Mouse (Mus musculus) bone marrow macrophage, adult 2 months (primary cell): ENCODE results near the gene Pofut2. TPM values are rescaled to one million over a fixed set of nuclear protein-coding genes. Genes with fewer than 3 reads are reported as not detected.
A peak's percentile ranks its signal among the peaks of the same experiment; 100 is the strongest.

ENCODE experiments used
- H3K27ac ChIP-seq: 2 replicates; pipeline ENCODE4 v1.5.1; 2012; ENCODE audit warnings: low read depth, low read length; ENCODE audit not compliant: insufficient read depth
- H3K4me1 ChIP-seq: 2 replicates; pipeline ENCODE4 v1.6.1; 2012; ENCODE audit warnings: low read length; ENCODE audit not compliant: control insufficient read depth, insufficient read depth
- H3K4me3 ChIP-seq: 2 replicates; pipeline ENCODE4 v1.5.1; 2012; ENCODE audit warnings: mild to moderate bottlenecking, low read length, moderate library complexity; ENCODE audit not compliant: insufficient read depth
- CTCF ChIP-seq: IDR thresholded peaks from 2 replicates; pipeline ENCODE4 v1.5.1; 2012; ENCODE audit warnings: low read depth, mild to moderate bottlenecking, low read length, moderate library complexity
- POLR2A ChIP-seq: IDR thresholded peaks from 2 replicates; pipeline ENCODE4 v1.6.1; 2012; ENCODE audit warnings: mild to moderate bottlenecking, low read depth, low read length, borderline replicate concordance
- polyA plus RNA-seq: library from polyadenylated mRNA; stranded (reverse); fragments of >200 nt; gene quantifications from 2 replicates; pipeline ENCODE4 v1.2.4, GENCODE M21; 2012; ENCODE audit not compliant: missing spikeins, insufficient read depth, insufficient read length

Pofut2 gene
- polyA plus RNA-seq, 1 experiment, result 44.5 TPM

- no peaks in the 10 kb centered on the region for H3K4me1 ChIP-seq
- no peak overlapping the region for H3K27ac ChIP-seq
- no peak overlapping the region for H3K4me3 ChIP-seq
- TF ChIP-seq POLR2A (no peak), CTCF (no peak)
These were observed 15.4 kb upstream of the Pofut2 start for GRCm38 (mm10) chr10:77243572-77244161.

DNA sequence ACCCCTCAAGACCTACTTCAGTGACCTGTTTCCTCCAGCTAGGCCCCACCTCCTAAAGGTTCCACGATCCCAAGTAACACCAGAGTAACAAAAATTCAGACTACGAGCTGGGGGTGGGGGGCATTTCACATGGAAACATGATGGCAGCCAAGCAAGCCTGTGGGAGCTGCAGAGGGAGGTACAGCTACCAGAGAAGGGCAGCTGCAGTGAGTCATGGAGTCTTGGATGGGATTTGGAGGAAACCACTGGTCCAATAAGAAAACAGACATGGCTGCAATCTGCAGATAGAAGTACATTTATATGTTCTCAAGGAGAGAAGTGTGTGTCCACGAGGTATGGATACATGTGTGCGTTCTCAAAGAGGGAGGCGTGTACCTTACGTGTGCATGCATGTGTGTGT lies 14.2 kb upstream of the Pofut2 start:
- Histone ChIP-seq H3K4me3 (no peak overlapping the region), H3K27ac (no peak overlapping the region), H3K4me1 (no peaks in the 10 kb centered on the region)
- no peak for TF ChIP-seq CTCF
- no peak for TF ChIP-seq POLR2A

DNA sequence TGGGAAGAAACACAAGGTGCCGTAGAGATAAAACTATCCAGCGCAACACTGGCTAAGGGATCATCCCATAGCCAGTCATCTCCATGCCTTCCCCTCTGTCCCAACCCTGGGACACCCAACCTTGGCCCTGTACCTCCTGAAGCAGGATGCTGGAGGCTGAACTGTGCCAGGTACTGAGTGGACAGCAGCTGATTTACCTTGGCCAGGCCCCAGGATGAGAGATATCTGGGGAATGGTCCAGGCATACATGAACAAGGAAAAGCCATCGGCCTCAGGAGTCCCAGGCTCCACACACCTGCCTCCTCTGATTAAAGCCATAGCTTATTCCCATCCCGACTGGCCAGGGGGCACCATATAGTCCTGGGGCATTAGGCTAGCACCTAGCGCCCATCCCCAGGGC lies 12.0 kb upstream of the Pofut2 start:
- Histone ChIP-seq H3K27ac (no peak overlapping the region), H3K4me1 (peaks cover 13% of the 10 kb centered on the region), H3K4me3 (no peak overlapping the region)
- no peak for TF ChIP-seq POLR2A
- TF ChIP-seq CTCF, result no peak

DNA sequence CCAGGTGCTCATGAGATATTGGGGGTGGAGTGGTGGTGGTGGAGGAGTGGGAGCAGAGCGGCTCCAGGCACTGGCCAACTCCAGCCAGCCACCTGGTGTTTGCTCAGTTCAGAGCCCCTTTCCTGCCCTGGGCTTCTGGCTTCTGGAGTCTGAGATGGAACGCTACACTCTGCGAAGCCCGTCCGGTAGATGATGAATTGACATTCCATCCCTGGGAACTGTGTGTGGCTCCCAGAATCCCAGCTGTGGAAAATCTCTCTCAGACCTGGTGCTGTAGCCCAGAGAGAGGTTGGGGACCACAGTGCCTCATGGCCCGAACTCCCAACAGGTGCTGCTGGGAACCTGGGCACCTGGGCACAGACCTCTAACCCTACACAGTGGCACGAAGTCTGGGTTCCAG lies 11.3 kb upstream of the Pofut2 start:
- TF ChIP-seq CTCF (no peak), POLR2A (no peak)
- Histone ChIP-seq H3K27ac (no peak overlapping the region), H3K4me1 (peaks cover 19% of the 10 kb centered on the region), H3K4me3 (no peak overlapping the region)

GRCm38 (mm10) chr10:77251223-77251783 lies 7.7 kb upstream of the Pofut2 start:
- Histone ChIP-seq H3K4me3 (peak overlapping the region; percentile 14; the same call in 1 of the 2 replicates), H3K27ac (no peak overlapping the region), H3K4me1 (peaks cover 20% of the 10 kb centered on the region)
- TF ChIP-seq POLR2A (no peak), CTCF (no peak)

DNA sequence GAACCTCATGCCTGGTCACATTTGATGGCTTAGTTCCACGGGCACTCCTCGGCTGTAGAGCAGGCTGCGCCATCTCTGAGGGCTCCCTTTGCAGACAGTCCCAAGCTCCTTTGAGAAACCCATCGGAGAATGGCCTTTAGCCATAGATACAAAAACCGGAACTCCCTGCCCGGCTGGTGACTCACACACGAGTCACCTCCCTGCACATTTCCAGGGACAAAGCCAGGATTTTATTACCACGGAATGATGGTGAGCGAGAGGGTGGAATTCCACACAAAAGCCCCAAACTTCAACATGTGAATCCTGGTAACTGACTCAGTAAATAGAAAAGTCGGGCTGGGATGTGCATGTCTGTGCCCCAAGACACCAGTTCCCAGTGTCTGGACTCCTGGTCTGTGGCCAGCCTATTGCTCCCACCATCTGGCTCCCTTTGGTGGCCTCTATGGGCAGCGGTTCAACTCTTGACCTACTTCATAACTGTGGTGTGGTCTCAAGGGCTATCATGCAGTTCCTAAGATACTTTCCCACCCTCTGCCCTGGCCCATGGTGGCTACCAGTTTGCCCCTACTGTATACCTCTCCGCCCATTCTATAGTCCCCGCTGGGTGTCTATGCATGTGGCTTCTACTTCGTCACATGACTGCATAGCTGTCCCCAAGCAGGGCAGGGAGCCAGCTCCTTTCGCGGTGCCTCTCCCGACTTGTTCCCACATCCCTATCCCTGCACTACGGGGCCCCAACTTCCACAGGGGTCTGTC lies 7.1 kb upstream of the Pofut2 start:
- H3K4me3 ChIP-seq, result peak overlapping the region; percentile 14; the same call in 1 of the 2 replicates
- 0 out of 2 replicates have a peak overlapping the region, but pooled peaks have one; percentile 5 for H3K27ac ChIP-seq

DNA sequence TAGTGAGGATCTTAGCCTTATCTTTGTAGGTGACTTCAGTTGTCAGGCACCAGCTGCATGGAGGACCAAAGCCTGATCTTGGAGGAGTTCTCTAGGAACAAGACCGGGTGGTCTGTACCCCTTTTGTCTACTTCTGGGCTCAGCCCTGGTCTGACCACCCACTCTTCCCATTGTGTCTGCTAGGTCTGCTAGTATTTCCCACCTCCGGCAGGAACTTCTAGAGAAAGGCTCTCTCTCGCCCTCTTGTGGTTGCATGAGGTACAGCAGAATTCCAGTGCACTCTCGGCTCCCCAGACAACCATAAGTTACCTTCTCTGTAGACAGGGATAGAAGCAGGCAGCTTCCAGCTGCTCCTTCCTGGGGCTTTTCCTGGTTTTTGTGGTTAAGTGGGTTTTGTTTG lies 6.2 kb upstream of the Pofut2 start:
- Histone ChIP-seq H3K4me3 (no peak overlapping the region), H3K4me1 (peaks cover 20% of the 10 kb centered on the region), H3K27ac (no peak overlapping the region)
- TF ChIP-seq POLR2A (no peak), CTCF (peak; percentile 85)

More for the DNA sequence above, 7.1 kb upstream of the Pofut2 start:
- TF ChIP-seq CTCF, result no peak
- no peak for TF ChIP-seq POLR2A
- peaks cover 20% of the 10 kb centered on the region for H3K4me1 ChIP-seq

DNA sequence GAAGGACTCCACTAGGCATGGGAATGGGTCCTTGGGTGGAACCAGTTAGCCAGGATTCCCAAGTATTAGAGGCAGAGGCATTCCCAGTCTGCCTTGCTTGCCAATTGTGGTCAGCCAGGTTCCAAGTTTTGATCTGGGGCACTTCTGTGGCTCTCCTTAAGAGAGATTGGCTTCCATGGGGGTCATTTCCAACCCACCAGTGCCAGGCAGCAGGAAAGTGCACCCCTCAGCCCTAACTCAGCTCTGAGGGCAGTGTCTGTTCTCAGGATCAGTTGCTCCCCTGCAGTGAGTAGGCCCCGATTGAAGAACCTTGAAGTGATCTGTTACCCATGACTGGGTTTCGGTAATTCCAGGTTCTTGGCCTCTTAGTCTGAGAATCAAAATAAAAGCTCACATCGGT lies 3.8 kb upstream of the Pofut2 start:
- TF ChIP-seq CTCF, result no peak
- no peak for TF ChIP-seq POLR2A
- Histone ChIP-seq H3K4me3 (no peak overlapping the region), H3K27ac (no peak overlapping the region), H3K4me1 (peaks cover 20% of the 10 kb centered on the region)

DNA sequence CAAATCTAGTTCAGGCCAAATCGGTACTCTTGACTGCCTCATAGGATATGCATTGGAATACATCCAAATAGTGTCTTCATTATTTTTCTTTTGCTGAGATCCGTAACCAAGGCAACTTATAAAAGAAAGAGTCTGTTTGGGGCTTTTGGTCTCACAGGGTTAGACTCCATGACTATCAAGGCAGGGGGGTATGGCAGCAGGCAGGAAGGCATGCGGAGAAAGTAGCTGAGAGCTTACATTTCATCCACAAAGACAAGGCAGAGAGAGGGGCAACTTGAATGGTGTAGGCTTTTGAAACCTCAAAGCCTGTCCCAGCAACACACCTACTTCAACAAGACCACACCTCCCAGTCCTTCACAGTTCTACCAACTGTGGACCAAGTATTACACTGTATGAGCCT lies 3.3 kb upstream of the Pofut2 start:
- H3K27ac ChIP-seq, result no peak overlapping the region
- peaks cover 24% of the 10 kb centered on the region for H3K4me1 ChIP-seq
- no peak for TF ChIP-seq CTCF
- no peak for TF ChIP-seq POLR2A

DNA sequence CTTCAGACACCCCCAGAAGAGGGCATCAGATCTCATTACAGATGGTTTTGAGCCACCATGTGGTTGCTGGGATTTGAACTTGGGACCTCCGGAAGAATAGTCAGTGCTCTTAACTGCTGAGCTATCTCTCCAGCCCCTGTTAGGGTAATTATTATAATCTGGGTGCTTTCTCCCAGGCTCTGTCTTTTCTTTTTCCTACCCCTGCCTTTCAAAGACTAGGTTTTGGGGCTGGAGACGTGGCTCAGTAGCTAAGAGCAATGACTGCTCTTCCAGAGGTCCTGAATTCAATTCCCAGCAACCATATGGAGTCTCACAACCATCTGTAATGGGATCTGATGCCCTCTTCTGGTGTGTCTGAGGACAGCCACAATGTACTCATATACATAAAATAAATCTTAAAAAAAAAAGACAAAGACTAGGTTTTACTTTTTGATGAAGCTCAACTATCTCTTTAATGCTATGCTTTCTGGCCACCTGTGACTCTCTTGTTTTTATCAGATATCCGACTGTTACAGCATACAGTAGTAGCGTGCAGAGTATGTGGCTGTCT lies 902 bp upstream of the Pofut2 start:
- H3K4me1 ChIP-seq, result peaks cover 8% of the 10 kb centered on the region
- no peak overlapping the region for H3K4me3 ChIP-seq
- no peak for TF ChIP-seq CTCF
- no peak for TF ChIP-seq POLR2A
- no peak overlapping the region for H3K27ac ChIP-seq

More for the DNA sequence above, 3.3 kb upstream of the Pofut2 start:
- no peak overlapping the region for H3K4me3 ChIP-seq
